Mouse (Mus musculus): ENCODE data around the gene Spred3.
"Not testable (repeated sequence)": the region's sequence is repeated elsewhere in the genome, so short reads cannot be mapped to it uniquely, and the experiment has no call there.

Spred3 gene

DNA sequence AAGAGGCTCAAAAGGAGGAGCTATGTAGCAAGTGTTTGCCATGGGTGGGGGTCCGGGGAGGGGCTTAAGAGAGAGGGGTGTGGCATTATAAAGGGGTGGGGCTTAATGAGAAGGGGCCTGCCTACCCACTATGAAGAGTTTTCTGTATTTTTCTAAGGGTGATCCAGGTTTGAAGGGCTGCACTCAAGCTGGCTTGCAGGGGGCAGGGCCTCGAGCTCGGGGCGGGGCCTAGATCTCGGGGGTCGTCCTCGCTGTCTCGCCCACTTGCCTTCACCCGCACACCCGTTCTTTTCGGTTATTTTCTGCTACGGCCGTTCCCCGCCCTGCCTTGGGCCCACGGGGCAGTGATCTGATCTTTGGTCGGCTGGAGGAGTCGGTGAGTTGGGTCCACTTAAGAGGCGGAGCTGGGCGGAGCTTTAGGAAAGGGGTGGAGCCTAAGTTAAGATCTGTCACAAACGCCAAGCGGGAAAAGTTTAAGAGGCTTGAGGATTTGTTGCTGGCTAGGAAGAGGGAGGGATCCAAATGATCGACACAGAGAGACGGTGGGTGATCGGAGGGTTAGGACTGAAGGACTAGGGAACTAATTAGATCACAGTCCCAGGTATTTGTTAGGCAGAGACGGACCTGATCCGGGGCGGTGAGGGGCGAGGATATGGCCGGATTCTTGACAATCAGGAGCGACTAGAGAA is at the start of gene Spred3, which contains the start of gene Ggn:
TSS of gene Spred3 (minus strand) at position 346 of the 689 bp plus-strand sequence.
TSS of gene Ggn (plus strand) at position 145 of the 689 bp plus-strand sequence.
- peak; percentile 35 to 49 for DNase-seq

- no peak for DNase-seq
Observed at GRCm38 (mm10) chr7:29214846-29215245, 44.6 kb upstream of the Spred3 start.

GRCm38 (mm10) chr7:29214236-29214635 is 44.0 kb upstream of the Spred3 start:
- DNase-seq: no peak

GRCm38 (mm10) chr7:29213675-29214082 is 43.5 kb upstream of the Spred3 start, which contains the start of gene Catsperg1:
Gene Catsperg1, minus strand, starts transcription at chr7:29214035.
- DNase-seq: peak; percentile 36 to 45

DNA sequence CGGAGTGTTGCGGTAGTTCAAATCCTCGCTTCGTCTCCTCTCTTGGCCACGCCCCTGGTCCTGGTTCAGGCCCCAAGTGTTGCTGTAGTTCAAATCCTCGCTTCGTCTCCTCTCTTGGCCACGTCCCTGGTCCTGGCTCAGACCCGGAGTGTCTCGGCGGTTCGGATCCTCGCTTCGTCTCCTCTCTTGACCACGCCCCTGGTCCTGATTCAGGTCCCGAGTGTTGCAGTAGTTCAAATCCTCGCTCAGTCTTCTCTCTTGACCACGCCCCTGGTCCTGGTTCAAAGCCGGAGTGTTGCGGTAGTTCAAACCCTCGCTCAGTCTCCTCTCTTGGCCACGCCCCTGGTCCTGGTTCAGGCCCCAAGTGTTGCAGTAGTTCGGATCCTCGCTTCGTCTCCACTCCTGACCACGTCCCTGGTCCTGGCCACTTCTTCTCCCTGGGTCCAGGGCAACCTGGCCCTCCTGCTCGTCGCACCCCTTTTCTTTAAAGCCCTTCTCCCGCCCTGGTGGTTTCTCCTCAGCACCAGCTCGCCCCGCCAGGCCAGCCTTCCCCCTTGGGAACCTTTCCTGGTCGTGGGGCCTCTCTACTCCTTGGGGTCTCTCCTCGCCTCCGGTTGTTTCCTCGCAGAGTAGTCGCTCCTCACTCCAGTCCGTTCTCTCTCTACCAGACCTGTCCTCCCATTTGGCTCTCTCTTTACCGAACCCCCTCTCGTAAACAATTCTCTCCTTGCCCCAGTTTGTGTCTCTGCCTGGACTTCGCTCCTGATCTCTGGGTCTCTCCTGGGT is 42.8 kb upstream of the Spred3 start:
- not testable (repeated sequence) for DNase-seq

DNA sequence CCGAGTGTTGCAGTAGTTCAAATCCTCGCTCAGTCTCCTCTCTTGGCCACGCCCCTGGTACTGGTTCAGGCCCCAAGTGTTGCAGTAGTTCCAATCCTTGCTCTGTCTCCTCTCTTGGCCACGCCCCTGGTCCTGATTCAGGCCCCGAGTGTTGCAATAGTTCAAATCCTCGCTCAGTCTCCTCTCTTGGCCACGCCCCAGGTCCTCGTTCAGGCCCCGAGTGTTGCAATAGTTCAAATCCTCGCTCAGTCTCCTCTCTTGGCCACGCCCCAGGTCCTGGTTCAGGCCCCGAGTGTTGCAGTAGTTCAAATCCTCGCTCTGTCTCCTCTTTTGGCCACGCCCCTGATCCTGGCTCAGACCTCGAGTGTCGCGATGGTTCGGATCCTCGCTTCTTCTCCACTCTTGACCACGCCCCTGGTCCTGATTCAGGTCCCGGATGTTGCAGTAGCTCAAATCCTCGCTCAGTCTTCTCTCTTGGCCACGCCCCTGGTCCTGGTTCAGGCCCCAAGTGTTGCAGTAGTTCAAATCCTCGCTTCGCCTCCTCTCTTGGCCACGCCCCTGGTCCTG is 42.1 kb upstream of the Spred3 start:
- DNase-seq: no peak

DNA sequence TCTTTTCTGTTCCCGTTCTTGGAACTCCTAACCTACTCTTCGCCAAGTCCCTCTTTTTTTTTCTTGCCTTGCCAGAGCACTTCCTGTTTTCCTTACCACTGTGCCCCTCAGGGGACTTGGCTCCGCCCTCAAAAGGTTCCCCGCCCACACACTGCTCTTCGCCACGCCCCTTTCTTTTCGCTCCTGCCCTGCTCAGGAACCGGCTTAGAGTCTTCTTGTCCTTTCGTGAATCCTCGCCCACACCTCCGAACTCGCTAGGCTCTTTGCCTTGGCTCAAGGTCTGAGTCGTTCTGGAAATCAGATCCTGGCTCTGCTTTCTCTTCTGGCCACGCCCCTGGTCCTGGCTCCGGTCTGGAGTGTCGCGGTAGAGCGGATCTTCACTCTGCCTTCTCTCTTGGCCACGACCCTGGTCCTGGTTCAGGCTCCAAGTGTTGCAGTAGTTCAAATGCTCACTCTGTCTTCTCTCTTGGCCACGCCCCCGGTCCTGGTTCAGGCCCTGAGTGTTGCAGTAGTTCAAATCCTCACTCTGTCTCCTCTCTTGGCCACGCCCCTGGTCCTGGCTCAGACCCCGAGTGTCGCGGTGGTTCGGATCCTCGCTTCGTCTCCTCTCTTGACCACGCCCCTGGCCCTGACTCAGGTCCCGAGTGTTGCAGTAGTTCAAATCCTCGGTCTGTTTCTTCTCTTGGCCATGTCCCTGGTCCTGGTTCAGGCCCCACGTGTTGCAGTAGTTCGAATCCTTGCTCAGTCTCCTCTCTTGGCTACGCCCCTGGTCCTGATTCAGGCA is 41.4 kb upstream of the Spred3 start:
- peak; percentile 29 to 37 for DNase-seq

DNA sequence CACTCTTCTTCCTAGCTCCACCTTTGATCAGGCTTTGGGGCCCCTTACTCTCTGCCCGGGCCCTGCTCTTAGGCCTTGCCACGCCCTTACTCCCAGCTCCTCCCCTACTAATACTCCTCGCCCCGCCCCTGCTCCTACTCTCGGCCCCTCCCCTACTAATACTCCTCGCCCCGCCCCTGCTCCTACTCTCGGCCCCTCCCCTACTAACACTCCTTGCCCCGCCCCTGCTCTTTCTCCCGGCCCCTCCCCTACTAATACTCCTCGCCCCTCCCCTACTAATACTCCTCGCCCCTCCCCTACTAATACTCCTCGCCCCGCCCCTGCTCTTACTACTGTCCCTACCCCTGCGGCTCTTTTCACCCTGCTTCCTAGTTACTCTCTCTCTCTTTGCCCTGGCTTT is 40.8 kb upstream of the Spred3 start:
- not testable (repeated sequence) for DNase-seq

- no peak for DNase-seq
Observed at GRCm38 (mm10) chr7:29202577-29202976, 32.4 kb upstream of the Spred3 start.

DNA sequence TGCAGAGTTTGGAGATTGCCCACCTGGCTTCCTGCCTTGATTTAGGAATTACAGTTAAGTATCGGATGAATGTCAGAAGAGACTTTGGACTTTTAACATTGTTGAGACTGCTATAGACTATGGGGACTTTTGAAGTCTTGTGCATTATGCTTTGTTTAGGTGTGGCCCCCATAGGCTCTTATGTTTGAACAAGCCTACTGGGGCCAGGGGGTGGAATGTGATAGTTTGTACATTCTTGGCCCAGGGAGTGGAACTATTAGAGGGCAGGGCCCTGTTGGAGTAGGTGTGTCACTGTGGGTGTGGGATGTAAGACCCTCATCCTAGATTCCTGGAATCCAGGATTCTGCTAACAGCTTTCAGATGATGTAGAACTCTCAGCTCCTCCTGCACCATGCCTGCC is 24.0 kb upstream of the Spred3 start:
- DNase-seq: not testable (repeated sequence)

DNA sequence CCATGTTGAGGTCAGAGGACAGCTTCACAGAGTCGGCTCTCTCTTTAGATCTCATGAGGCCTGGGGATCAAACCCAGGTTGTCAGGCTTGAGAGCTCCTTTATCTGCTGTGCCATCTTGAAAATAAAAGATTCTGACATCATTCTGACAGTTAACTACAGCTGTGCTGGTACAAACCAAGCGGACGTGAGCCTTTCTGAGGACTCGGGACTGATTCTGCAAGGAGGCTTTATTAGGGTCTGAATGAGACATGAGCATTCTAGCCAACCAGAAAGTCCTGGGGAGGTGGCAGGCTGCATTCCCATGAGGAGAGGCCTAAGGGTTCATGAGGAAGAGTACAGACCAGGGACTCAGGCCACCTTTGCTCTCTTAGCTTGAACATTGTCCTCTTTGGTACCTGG is 11.1 kb upstream of the Spred3 start:
- not testable (repeated sequence) for DNase-seq

- DNase-seq: no peak
Observed at GRCm38 (mm10) chr7:29180854-29181236, 10.6 kb upstream of the Spred3 start.

- DNase-seq: peak; percentile 93 to 97
Observed at GRCm38 (mm10) chr7:29180077-29180853, 10.1 kb upstream of the Spred3 start, which contains the start of gene Psmd8. Gene Psmd8, minus strand, starts transcription at chr7:29180701.

- DNase-seq: no peak
Observed at GRCm38 (mm10) chr7:29179323-29179722, 9.1 kb upstream of the Spred3 start.

DNA sequence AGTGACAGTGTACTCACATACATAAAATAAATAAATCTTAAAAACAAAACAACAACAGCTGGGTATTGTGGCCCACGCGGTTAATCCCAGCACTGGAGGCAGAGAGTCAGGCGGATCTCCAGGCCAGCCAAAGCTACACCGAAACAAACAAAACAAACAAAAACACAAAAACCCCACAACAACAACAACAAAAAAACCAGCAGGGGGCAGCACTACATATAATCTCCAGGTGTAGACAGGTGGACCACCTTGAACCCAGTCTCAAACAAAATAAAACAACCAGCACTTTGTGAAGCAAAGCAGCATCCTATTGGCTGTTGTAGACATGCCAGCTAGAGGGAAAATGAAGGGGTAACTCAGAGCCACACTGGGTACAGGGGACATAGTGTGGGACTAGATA is 7.9 kb upstream of the Spred3 start:
- DNase-seq: peak in 1 of 2 experiments; percentile 15

- no peak for DNase-seq
Observed at GRCm38 (mm10) chr7:29172390-29173016, 2.3 kb upstream of the Spred3 start.

GRCm38 (mm10) chr7:29171562-29172097 is 1.4 kb upstream of the Spred3 start:
- DNase-seq: peak in 1 of 2 experiments; percentile 10

GRCm38 (mm10) chr7:29170755-29171561 is 747 bp upstream of the Spred3 start:
- DNase-seq: peak in 1 of 2 experiments; percentile 27

DNA sequence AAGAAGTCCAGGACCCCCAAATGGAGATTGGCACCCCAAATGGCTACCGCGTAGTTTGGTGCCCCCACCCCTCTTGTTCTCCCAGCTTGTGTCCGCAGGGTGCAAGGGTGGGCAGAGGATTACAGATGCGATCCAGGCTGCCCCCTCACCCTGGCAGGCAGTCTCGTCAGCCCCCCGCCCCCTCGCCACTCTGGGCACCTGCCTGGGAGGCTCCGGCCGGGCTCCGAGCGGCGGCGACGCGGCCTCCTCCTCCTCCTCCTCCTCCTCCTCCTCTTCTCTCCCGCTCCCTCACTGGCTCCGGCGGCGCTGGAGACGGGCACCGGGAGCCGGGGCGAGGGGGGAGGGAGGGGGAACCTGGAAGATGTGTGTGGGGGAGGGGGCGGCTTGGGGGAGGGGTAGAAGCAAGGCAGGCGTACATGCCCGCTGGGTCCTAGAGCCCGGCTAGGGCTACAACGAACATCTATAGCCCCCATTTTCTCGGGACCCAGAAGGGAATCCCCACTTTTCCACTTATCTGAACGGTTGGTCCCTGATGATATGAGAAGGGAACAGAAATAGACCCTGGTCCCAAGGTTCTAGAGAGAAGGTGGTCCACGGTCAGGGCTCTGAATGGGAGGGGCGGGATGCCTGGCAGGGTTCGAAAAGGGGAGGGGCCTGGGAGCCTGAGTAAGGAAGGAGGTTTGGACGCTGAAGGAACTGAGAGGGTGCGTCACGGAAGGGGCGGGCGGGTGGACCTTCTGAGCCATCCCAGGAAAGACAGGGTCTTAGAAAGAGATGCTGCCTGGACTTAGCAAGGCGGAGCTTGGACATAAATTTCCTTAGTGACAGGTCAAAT is 763 bp downstream of the Spred3 start:
- DNase-seq: peak; percentile 81 to 82

Data from cerebellum, postnatal 36 days (tissue).